Mouse (Mus musculus) ZHBTc4 (cell line): Measurements from ENCODE around the gene Klhl22.

ENCODE experiments used
- DNase-seq: peaks from one replicate; pipeline ENCODE4 v3.0.0-alpha.2; 2011; ENCODE audit warnings: low read depth, low spot score

The Klhl22 gene

GRCm38 (mm10) chr16:17833681-17834399 is 74.4 kb downstream of the Klhl22 start:
- peak; percentile 86 for DNase-seq

GRCm38 (mm10) chr16:17834543-17834942 is 75.1 kb downstream of the Klhl22 start:
- no peak for DNase-seq

DNA sequence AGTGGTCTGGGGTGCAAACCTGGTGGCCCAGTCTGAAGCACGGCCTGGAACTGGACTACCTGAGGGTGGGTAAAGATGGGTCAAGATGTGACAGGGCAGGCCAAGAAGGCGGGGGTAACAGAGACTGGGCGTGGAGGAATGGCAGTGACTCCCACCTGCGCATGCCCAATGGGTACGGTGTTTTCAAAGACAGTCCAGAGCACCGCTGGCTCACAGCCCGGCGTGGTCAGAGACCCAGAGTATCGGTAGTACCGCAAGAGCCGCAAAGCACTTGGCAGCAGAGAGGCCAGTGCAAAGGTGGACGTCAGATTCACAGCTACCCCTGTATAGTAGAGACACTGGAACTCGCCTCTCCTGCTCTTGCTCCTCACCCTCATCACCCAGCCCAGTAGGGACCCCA is 76.1 kb downstream of the Klhl22 start:
- DNase-seq: no peak

DNA sequence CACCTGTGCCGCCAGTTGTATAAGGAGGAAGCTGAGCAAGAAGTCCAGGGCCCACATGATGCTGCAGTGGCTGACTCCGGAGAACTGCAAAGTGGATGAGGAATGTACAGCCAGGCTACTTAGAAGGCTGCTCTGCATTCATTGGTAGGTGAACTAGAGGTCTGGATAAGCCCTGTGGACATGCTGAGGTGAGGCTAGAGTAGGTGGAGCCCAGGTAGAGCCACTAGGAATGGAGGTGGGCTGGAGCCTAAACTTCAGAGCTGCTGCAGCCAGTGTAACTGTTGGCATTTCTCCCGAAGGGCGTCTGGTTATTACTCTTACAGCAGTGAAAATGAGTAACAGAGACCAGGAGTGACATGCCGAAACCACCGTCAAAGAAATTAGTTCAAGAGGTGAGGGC is 78.6 kb downstream of the Klhl22 start, which contains the start of gene Car15:
Gene Car15 (minus strand): TSS at position 314 of the 400 bp plus-strand sequence.
- DNase-seq: no peak

DNA sequence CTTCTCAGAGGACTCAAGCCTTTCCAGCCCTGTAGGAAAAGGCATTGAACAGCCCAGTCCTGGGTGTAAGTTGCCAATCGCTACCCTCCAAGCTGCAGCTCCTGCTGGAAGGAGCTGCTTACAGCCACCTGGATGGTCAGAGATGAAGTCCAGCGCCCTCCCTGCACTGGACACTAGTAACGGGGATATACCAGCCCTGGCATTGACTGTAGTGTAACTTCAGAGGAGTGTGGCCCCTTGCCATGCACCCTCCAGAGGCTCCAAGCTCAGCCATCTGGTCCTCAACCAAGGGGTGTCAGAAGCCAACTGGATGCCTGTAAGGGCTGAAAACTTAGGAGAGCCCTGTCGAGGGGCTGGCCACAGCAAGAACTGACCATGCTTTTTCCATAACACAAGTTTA is 80.6 kb downstream of the Klhl22 start:
- DNase-seq: no peak

DNA sequence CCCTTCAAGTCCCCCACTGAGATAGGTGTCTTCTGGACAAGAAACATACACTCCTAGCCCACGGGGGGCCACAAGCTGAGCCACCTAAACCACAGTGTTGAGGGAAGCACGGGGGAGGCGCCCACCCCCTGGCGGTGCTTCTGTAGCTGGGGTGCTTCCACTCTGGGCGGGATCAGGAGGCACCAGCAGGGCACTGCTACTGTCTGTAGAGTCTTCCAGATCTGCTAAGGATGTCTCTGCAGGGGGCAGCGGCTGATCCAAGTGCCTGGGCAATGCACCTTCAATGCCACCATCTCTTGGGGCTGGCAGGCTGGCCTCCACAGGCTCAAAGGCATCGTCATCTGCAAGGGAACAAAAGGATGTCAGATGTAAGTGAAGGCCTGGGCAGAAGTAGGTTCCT is 83.0 kb downstream of the Klhl22 start:
- no peak for DNase-seq
